Mouse (Mus musculus) embryonic fibroblast, embryonic 13.5 days (primary cell): ENCODE data around the gene Sh3bp5l. TPM values are rescaled to one million over a fixed set of nuclear protein-coding genes. Genes with fewer than 3 reads are reported as not detected.
A peak's percentile ranks its signal among the peaks of the same experiment; 100 is the strongest.

Experiments
- H3K27ac ChIP-seq: 2 replicates; pipeline ENCODE4 v1.5.1; 2012; ENCODE audit warnings: low read length, control low read depth, inconsistent platforms; ENCODE audit not compliant: insufficient read depth
- H3K4me1 ChIP-seq: 2 replicates; pipeline ENCODE4 v1.6.1; 2011; ENCODE audit warnings: low read length; ENCODE audit not compliant: control insufficient read depth, insufficient read depth
- H3K4me3 ChIP-seq: 2 replicates; pipeline ENCODE4 v1.5.1; 2011; ENCODE audit warnings: mild to moderate bottlenecking, control low read depth, low read length; ENCODE audit not compliant: insufficient read depth
- CTCF ChIP-seq: IDR thresholded peaks from 2 replicates; pipeline ENCODE4 v1.5.1; 2011; ENCODE audit warnings: mild to moderate bottlenecking, control low read depth, low read length, moderate library complexity, borderline replicate concordance; ENCODE audit not compliant: insufficient read depth
- POLR2A ChIP-seq: IDR thresholded peaks from 2 replicates; pipeline ENCODE4 v1.6.1; 2011; ENCODE audit warnings: low read depth, mild to moderate bottlenecking, control low read depth, low read length, moderate library complexity
- polyA plus RNA-seq: library from polyadenylated mRNA; stranded (reverse); fragments of >200 nt; gene quantifications from 2 replicates; pipeline ENCODE4 v1.2.4, GENCODE M21; 2011; ENCODE audit warnings: low read depth; ENCODE audit not compliant: missing spikeins, insufficient read length

Sh3bp5l gene
- polyA plus RNA-seq, 1 experiment: 25.1 TPM

GRCm38 (mm10) chr11:58316768-58317390, 13.6 kb upstream of the Sh3bp5l start:
- no peak for TF ChIP-seq CTCF
- no peak overlapping the region for H3K27ac ChIP-seq
- no peaks in the 10 kb centered on the region for H3K4me1 ChIP-seq
- no peak overlapping the region for H3K4me3 ChIP-seq

- TF ChIP-seq POLR2A: peak; percentile 90
- no peak for TF ChIP-seq CTCF
- Histone ChIP-seq H3K27ac (peak overlapping the region; percentile 88), H3K4me1 (no peaks in the 10 kb centered on the region), H3K4me3 (peak overlapping the region; percentile 68)
Measured at GRCm38 (mm10) chr11:58322824-58323569, 7.5 kb upstream of the Sh3bp5l start.

- TF ChIP-seq POLR2A (no peak; the same call in 1 of the 2 replicates), CTCF (no peak)
Measured at GRCm38 (mm10) chr11:58323570-58324340, 6.8 kb upstream of the Sh3bp5l start.

GRCm38 (mm10) chr11:58324614-58325229, 5.8 kb upstream of the Sh3bp5l start:
- H3K27ac ChIP-seq: no peak overlapping the region
- TF ChIP-seq CTCF (no peak), POLR2A (no peak)
- no peak overlapping the region for H3K4me3 ChIP-seq
- peaks cover 3% of the 10 kb centered on the region; the same call in 1 of the 2 replicates for H3K4me1 ChIP-seq

More at GRCm38 (mm10) chr11:58323570-58324340, 6.8 kb upstream of the Sh3bp5l start:
- Histone ChIP-seq H3K4me1 (no peaks in the 10 kb centered on the region), H3K4me3 (peak overlapping the region; percentile 36), H3K27ac (peak overlapping the region; percentile 20)

- no peak overlapping the region for H3K27ac ChIP-seq
- H3K4me1 ChIP-seq: peaks cover 3% of the 10 kb centered on the region; the same call in 1 of the 2 replicates
- TF ChIP-seq POLR2A (no peak), CTCF (0 out of 2 replicates have a peak, but pooled peaks have one; percentile 6)
- H3K4me3 ChIP-seq: no peak overlapping the region
Measured at GRCm38 (mm10) chr11:58326781-58327180, 3.7 kb upstream of the Sh3bp5l start.

- peak overlapping the region; percentile 30 for H3K27ac ChIP-seq
- TF ChIP-seq CTCF: no peak
- no peak; the same call in none of the 2 replicates for TF ChIP-seq POLR2A
Measured at GRCm38 (mm10) chr11:58329906-58330275, 633 bp upstream of the Sh3bp5l start.

GRCm38 (mm10) chr11:58331149-58331495, 598 bp downstream of the Sh3bp5l start:
- H3K4me1 ChIP-seq: peaks cover 9% of the 10 kb centered on the region; the same call in 1 of the 2 replicates
- TF ChIP-seq POLR2A (no peak), CTCF (no peak)
- 0 out of 2 replicates have a peak overlapping the region, but pooled peaks have one; percentile 16 for H3K27ac ChIP-seq
- peak overlapping the region; percentile 83 for H3K4me3 ChIP-seq

More at GRCm38 (mm10) chr11:58329906-58330275, 633 bp upstream of the Sh3bp5l start:
- Histone ChIP-seq H3K4me3 (peak overlapping the region; percentile 83), H3K4me1 (peaks cover 9% of the 10 kb centered on the region; the same call in 1 of the 2 replicates)

GRCm38 (mm10) chr11:58331546-58331945, 1.0 kb downstream of the Sh3bp5l start:
- peaks cover 9% of the 10 kb centered on the region; the same call in 1 of the 2 replicates for H3K4me1 ChIP-seq
- no peak overlapping the region for H3K27ac ChIP-seq
- H3K4me3 ChIP-seq: peak overlapping the region; percentile 83
- TF ChIP-seq POLR2A (no peak), CTCF (no peak)

- Histone ChIP-seq H3K27ac (peak overlapping the region; percentile 35; the same call in 1 of the 2 replicates), H3K4me3 (no peak overlapping the region), H3K4me1 (0 out of 2 replicates have a peak, but pooled peaks cover 5% of the 10 kb centered on the region)
- TF ChIP-seq POLR2A: no peak
- no peak for TF ChIP-seq CTCF
Measured at GRCm38 (mm10) chr11:58334746-58335145, 4.2 kb downstream of the Sh3bp5l start.
